Mouse (Mus musculus) heart, postnatal 0 days (tissue): ENCODE measurements at regions not wholly inside any gene's neighbourhood (a gene's known extent, or its start where the extent isn't known, plus 50 kb on each side); places are given as distances from the start of the nearest gene placed in this dataset.

Source experiments
- CTCF ChIP-seq: IDR thresholded peaks from 2 replicates; pipeline ENCODE4 v1.5.1; 2016; ENCODE audit warnings: antibody characterized with exemption, control low read depth, low read depth
- EP300 ChIP-seq: IDR thresholded peaks from 2 replicates; pipeline ENCODE4 v1.6.1; 2016; ENCODE audit warnings: antibody characterized with exemption, low read depth

GRCm38 (mm10) chr2:146589860-146590259 is 77.7 kb upstream of the Ralgapa2 start:
- TF ChIP-seq CTCF (no peak), EP300 (no peak)
